Mouse (Mus musculus) G1E (cell line): ENCODE data around the gene Tmod1.

Experiments used
- CTCF ChIP-seq: IDR thresholded peaks from 2 replicates; pipeline ENCODE4 v1.5.1; 2012; ENCODE audit warnings: low read depth, low read length, inconsistent platforms, mixed read lengths
- GATA1 ChIP-seq: IDR thresholded peaks from 2 replicates; pipeline ENCODE4 v1.6.1; 2012; ENCODE audit warnings: borderline replicate concordance, low read length, inconsistent platforms, mixed read lengths
- POLR2AphosphoS5 ChIP-seq: IDR thresholded peaks from 2 replicates; pipeline ENCODE4 v1.6.1; 2012; ENCODE audit warnings: low read depth, low read length, inconsistent platforms; ENCODE audit not compliant: insufficient replicate concordance
- TAL1 ChIP-seq: conservative IDR thresholded peaks from 2 replicates; pipeline ENCODE4 v1.6.1; 2012; ENCODE audit warnings: low read depth, low read length, inconsistent platforms, mixed read lengths

DNA sequence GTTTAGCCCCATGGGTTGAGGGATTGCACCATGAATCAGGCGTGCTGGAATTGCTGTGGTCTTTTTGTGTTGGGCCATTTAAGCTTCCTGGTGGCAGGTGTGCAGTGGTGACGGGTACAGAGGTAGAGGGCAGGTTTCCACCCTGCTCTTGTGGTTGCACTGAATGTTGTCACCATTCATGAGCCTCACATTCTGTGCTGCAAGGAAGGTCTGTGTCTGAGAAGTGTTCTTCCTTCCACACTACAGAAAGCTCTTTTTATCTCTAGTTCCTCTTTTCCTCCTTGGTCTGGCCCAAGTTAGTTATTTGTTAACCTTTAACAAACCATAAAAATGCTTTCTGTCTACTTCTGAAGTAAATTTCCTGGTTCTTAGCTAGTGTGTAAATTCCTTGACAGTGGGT, 125.3 kb downstream of the Tmod1 start:
- TF ChIP-seq CTCF (no peak), GATA1 (no peak), TAL1 (no peak), POLR2AphosphoS5 (no peak)
